In the genomic region with DNA sequence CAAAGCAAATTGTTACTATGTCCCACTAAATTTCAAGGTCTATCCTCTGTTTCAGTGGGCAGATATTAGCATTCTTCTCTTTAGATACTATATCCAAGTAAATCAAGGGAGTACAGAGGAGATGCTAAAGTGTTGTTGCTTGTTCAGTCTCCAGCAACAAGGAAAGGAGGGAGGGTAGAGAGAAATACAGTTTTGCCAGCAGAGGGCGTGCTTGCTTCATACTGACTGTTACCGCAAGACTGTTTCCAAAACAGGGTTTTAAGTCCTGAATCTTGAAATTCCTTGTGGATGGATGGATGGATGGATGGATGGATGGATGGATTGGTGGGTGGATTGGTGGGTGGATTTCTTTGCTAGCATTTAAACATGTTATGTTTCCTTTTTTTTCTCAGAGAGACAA, we compare ENCODE assay signal across 8 mouse cellular contexts. TPM values are rescaled to one million over a fixed set of nuclear protein-coding genes. Genes with fewer than 3 reads are reported as not detected.
DNase-seq lines count a peak whose midpoint lies in the region; ATAC-seq and TF ChIP-seq lines count a peak whose summit lies in the region.

No protein-coding gene starts in this region.

- H3K4me1 ChIP-seq in heart, embryonic 10.5 days, result peaks cover 7% of the 10 kb centered on the region; the same call in 1 of the 2 replicates
- H3K4me1 ChIP-seq in hindbrain, postnatal 0 days (ENCODE audit: insufficient read depth, low read length), result no peaks in the 10 kb centered on the region
- no peaks in the 10 kb centered on the region for H3K4me1 ChIP-seq in lung, postnatal 0 days (ENCODE audit: insufficient read depth, low read depth, low read length)

- no peak overlapping the region for H3K4me3 ChIP-seq in heart, embryonic 10.5 days
- H3K4me3 ChIP-seq in hindbrain, postnatal 0 days (ENCODE audit: low read length), result no peak overlapping the region
- H3K4me3 ChIP-seq in lung, postnatal 0 days (ENCODE audit: low read depth, low read length), result no peak overlapping the region

- H3K27ac ChIP-seq in heart, embryonic 10.5 days, result no peak overlapping the region
- no peak overlapping the region for H3K27ac ChIP-seq in hindbrain, postnatal 0 days
- H3K27ac ChIP-seq in lung, postnatal 0 days (ENCODE audit: low read length), result no peak overlapping the region

- WGBS in heart, embryonic 10.5 days, result 7% methylated on average over 2 of the region's 2 CpGs
- WGBS in hindbrain, postnatal 0 days, result 2% methylated on average over 2 of the region's 2 CpGs
- 10% methylated on average over 2 of the region's 2 CpGs for WGBS in lung, postnatal 0 days

- no peak for ATAC-seq in hindbrain, postnatal 0 days
- no peak for ATAC-seq in lung, postnatal 0 days

- no peak overlapping the region for H3K9ac ChIP-seq in hindbrain, postnatal 0 days (replicated peaks; ENCODE audit: low read length)
- H3K9ac ChIP-seq in lung, postnatal 0 days (replicated peaks; ENCODE audit: low read depth), result no peak overlapping the region

- peak; percentile 85 for TF ChIP-seq CTCF in hindbrain, postnatal 0 days (IDR thresholded peaks at IDR 0.05; ENCODE audit: low read depth)
- peak; percentile 87 for TF ChIP-seq CTCF in lung, postnatal 0 days (IDR thresholded peaks at IDR 0.05)

- no peaks in the 10 kb centered on the region for H3K27me3 ChIP-seq in heart, embryonic 10.5 days (ENCODE audit: insufficient read depth, poor library complexity, severe bottlenecking)
- H3K27me3 ChIP-seq in hindbrain, postnatal 0 days (ENCODE audit: insufficient read depth, low read length), result no peaks in the 10 kb centered on the region
- no peaks in the 10 kb centered on the region for H3K27me3 ChIP-seq in lung, postnatal 0 days (replicated peaks; ENCODE audit: insufficient read depth, low read length)

- peak; percentile 64 for DNase-seq in heart, adult 11 months
- DNase-seq in heart, embryonic 10.5 days (ENCODE audit: low spot score), result no peak
- DNase-seq in urinary bladder, postnatal 14 days (ENCODE audit: low spot score), result peak; percentile 54
- DNase-seq in urinary bladder, adult 2 months (ENCODE audit: low spot score), result no peak
- peak; percentile 59 to 81 for DNase-seq in cerebellum, postnatal 25 days
- peak; percentile 82 for DNase-seq in hindbrain, postnatal 0 days (ENCODE audit: low spot score)
- peak; percentile 80 for DNase-seq in lung, postnatal 0 days (ENCODE audit: low spot score)
- DNase-seq in spleen, postnatal 4 days (ENCODE audit: low spot score in 2 of 2), result peak; percentile 27 to 76

- H3K36me3 ChIP-seq in heart, embryonic 10.5 days, result 0 out of 2 replicates have a peak, but pooled peaks cover 3% of the 10 kb centered on the region
- H3K36me3 ChIP-seq in hindbrain, postnatal 0 days (ENCODE audit: insufficient read depth, low read length), result no peaks in the 10 kb centered on the region; the same call in 1 of the 2 replicates
- no peaks in the 10 kb centered on the region for H3K36me3 ChIP-seq in lung, postnatal 0 days (ENCODE audit: insufficient read depth, low read length)

- H3K4me2 ChIP-seq in hindbrain, postnatal 0 days (ENCODE audit: low read depth, low read length), result no peak overlapping the region
- H3K4me2 ChIP-seq in lung, postnatal 0 days (replicated peaks; ENCODE audit: low read depth, low read length), result no peak overlapping the region

- no peaks in the 10 kb centered on the region for H3K9me3 ChIP-seq in heart, embryonic 10.5 days
- no peaks in the 10 kb centered on the region for H3K9me3 ChIP-seq in hindbrain, postnatal 0 days (ENCODE audit: low read length)
- no peaks in the 10 kb centered on the region for H3K9me3 ChIP-seq in lung, postnatal 0 days (ENCODE audit: low read length)

- TF ChIP-seq EP300 in lung, postnatal 0 days (IDR thresholded peaks at IDR 0.05), result no peak

RNA-seq across cellular contexts. Expression of a gene that starts 25.7 kb away (rescaled TPM):
- polyA plus RNA-seq in heart, embryonic 10.5 days (2016; fragmentation: Nextera tagmentation; extraction: Ambion mirVana), result 1,300 and 1,795 TPM in 2 replicates
- 537 and 579 TPM in 2 replicates for polyA plus RNA-seq in urinary bladder, adult 2 months (2012; rRNA removed)
- 1,071 and 1,180 TPM in 2 replicates for total RNA-seq in hindbrain, postnatal 0 days (2014; rRNA removed)
- 1,213 and 1,215 TPM in 2 replicates for polyA plus RNA-seq in hindbrain, postnatal 0 days (2015; fragmentation: Nextera tagmentation; extraction: Ambion mirVana)
- 292 and 307 TPM in 2 replicates for polyA plus RNA-seq in lung, postnatal 0 days (2015; fragmentation: Nextera tagmentation; extraction: Ambion mirVana)

RNA-seq across cellular contexts. Expression of a gene that starts 33.4 kb away (rescaled TPM):
- 2.3 and 3.7 TPM in 2 replicates for polyA plus RNA-seq in heart, embryonic 10.5 days (2016; fragmentation: Nextera tagmentation; extraction: Ambion mirVana)
- polyA plus RNA-seq in urinary bladder, adult 2 months (2012; rRNA removed), result 9.5 and 9.9 TPM in 2 replicates
- total RNA-seq in hindbrain, postnatal 0 days (2014; rRNA removed), result 36.9 and 38.7 TPM in 2 replicates
- 8.4 and 10.4 TPM in 2 replicates for polyA plus RNA-seq in hindbrain, postnatal 0 days (2015; fragmentation: Nextera tagmentation; extraction: Ambion mirVana)
- polyA plus RNA-seq in lung, postnatal 0 days (2015; fragmentation: Nextera tagmentation; extraction: Ambion mirVana), result 34.5 and 35.2 TPM in 2 replicates

RNA-seq across cellular contexts. Expression of a gene that starts 33.8 kb away (rescaled TPM):
- polyA plus RNA-seq in heart, embryonic 10.5 days (2016; fragmentation: Nextera tagmentation; extraction: Ambion mirVana), result 18.0 and 20.8 TPM in 2 replicates
- 11.4 and 12.8 TPM in 2 replicates for polyA plus RNA-seq in urinary bladder, adult 2 months (2012; rRNA removed)
- total RNA-seq in hindbrain, postnatal 0 days (2014; rRNA removed), result 15.1 and 15.2 TPM in 2 replicates
- 26.8 and 28.0 TPM in 2 replicates for polyA plus RNA-seq in hindbrain, postnatal 0 days (2015; fragmentation: Nextera tagmentation; extraction: Ambion mirVana)
- polyA plus RNA-seq in lung, postnatal 0 days (2015; fragmentation: Nextera tagmentation; extraction: Ambion mirVana), result 25.8 and 29.5 TPM in 2 replicates

Comparison
In these comparisons a context has a peak if more than half of its experiments do, and no peak if none do; other contexts are left out.
1. DNase-seq: peak in heart, adult 11 months (single experiment), urinary bladder, postnatal 14 days (single experiment), cerebellum, postnatal 25 days (2 of 2), hindbrain, postnatal 0 days (single experiment), lung, postnatal 0 days (single experiment) and spleen, postnatal 4 days (2 of 2); none in heart, embryonic 10.5 days (single experiment) and urinary bladder, adult 2 months (single experiment).